Mouse (Mus musculus) layer of hippocampus, adult 8-10 months (tissue): ENCODE measurements at regions not wholly inside any gene's neighbourhood (a gene's known extent, or its start where the extent isn't known, plus 50 kb on each side); places are given as distances from the start of the nearest gene placed in this dataset.
"Not testable (repeated sequence)": the region's sequence is repeated elsewhere in the genome, so short reads cannot be mapped to it uniquely, and the experiment has no call there.

Experiments used
- DNase-seq, 2 experiments: peaks; one replicate each; pipeline ENCODE4 v3.0.0; 2022; ENCODE audit warnings: low spot score in 2 of 2

GRCm38 (mm10) chr10:117567379-117568137 is 61.7 kb upstream of the Cpm start:
- DNase-seq, result no peak

- no peak for DNase-seq
Observed at GRCm38 (mm10) chr10:117566648-117567378, 62.5 kb upstream of the Cpm start.

- DNase-seq, result no peak
Observed at GRCm38 (mm10) chr10:117566204-117566603, 63.1 kb upstream of the Cpm start.

GRCm38 (mm10) chr10:117565529-117566086 is 63.7 kb upstream of the Cpm start:
- DNase-seq, result no peak

GRCm38 (mm10) chr10:117565110-117565509 is 64.2 kb upstream of the Cpm start:
- no peak for DNase-seq

GRCm38 (mm10) chr10:117564118-117565040 is 64.9 kb upstream of the Cpm start:
- DNase-seq, result no peak

- DNase-seq, result no peak
Observed at GRCm38 (mm10) chr10:117563429-117564117, 65.7 kb upstream of the Cpm start.

- not testable (repeated sequence) for DNase-seq
Observed at GRCm38 (mm10) chr10:117562850-117563248, 66.5 kb upstream of the Cpm start.

- no peak for DNase-seq
Observed at GRCm38 (mm10) chr10:117561909-117562849, 67.1 kb upstream of the Cpm start.

GRCm38 (mm10) chr10:117561279-117561820 is 68.0 kb upstream of the Cpm start:
- DNase-seq, result no peak

- no peak for DNase-seq
Observed at GRCm38 (mm10) chr10:117560396-117561278, 68.7 kb upstream of the Cpm start.

- no peak for DNase-seq
Observed at GRCm38 (mm10) chr10:117559615-117560395, 69.5 kb upstream of the Cpm start.

GRCm38 (mm10) chr10:117558891-117559614 is 70.2 kb upstream of the Cpm start:
- no peak for DNase-seq

- DNase-seq, result no peak
Observed at GRCm38 (mm10) chr10:117558292-117558800, 71.0 kb upstream of the Cpm start.

GRCm38 (mm10) chr10:117557666-117558065 is 71.6 kb upstream of the Cpm start:
- no peak for DNase-seq

GRCm38 (mm10) chr10:117556851-117557542 is 72.3 kb upstream of the Cpm start:
- DNase-seq, result no peak
